ENCODE assay signal across 8 mouse cellular contexts in the genomic region with DNA sequence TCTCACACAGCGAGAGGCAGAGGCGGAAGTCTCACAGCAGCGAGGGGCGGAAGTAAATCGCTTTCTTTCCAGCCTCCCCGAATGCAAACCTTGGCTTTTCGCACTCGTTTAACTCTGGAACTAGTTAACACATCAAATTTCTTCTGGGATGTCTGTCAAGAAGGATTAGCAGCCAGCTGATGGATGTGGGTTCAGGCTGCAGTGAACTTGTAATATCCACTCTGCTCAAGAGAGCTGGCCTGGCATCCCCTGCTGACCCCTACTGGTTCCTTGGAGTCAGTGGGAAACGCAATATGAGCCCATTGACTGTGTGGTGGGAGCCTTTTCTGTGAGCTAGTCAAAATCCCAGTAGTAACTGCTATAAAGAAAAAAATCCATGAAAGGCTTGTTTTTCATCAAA.
DNase-seq lines count a peak whose midpoint lies in the region; ATAC-seq and TF ChIP-seq lines count a peak whose summit lies in the region.

No protein-coding gene starts in this region.

- H3K9me3 ChIP-seq in kidney, postnatal 0 days (replicated peaks; ENCODE audit: low read length) = no peaks in the 10 kb centered on the region
- no peaks in the 10 kb centered on the region for H3K9me3 ChIP-seq in forebrain, embryonic 11.5 days (ENCODE audit: control insufficient read depth, low read length)
- H3K9me3 ChIP-seq in limb, embryonic 12.5 days = no peaks in the 10 kb centered on the region
- H3K9me3 ChIP-seq in neural tube, embryonic 15.5 days (replicated peaks) = no peaks in the 10 kb centered on the region

- WGBS in kidney, postnatal 0 days = 30% methylated on average over 9 of the region's 9 CpGs
- 27% methylated on average over 9 of the region's 9 CpGs for WGBS in forebrain, embryonic 11.5 days
- WGBS in limb, embryonic 12.5 days = 6% methylated on average over 9 of the region's 9 CpGs
- 27% methylated on average over 9 of the region's 9 CpGs for WGBS in neural tube, embryonic 15.5 days

- ATAC-seq in kidney, postnatal 0 days (replicated peaks; ENCODE audit: low FRiP score, low read depth) = no peak
- ATAC-seq in forebrain, embryonic 11.5 days (replicated peaks; ENCODE audit: low FRiP score) = no peak; the same call in 1 of the 2 replicates
- ATAC-seq in limb, embryonic 12.5 days (ENCODE audit: insufficient number of reproducible peaks, insufficient read depth, low FRiP score, low TSS enrichment, low read depth) = no peak
- ATAC-seq in neural tube, embryonic 15.5 days (ENCODE audit: low FRiP score) = peak; percentile 65; the same call in 1 of the 2 replicates

- H3K27ac ChIP-seq in kidney, postnatal 0 days = no peak overlapping the region
- no peak overlapping the region for H3K27ac ChIP-seq in forebrain, embryonic 11.5 days (ENCODE audit: low read depth, low read length)
- H3K27ac ChIP-seq in limb, embryonic 12.5 days = no peak overlapping the region
- H3K27ac ChIP-seq in neural tube, embryonic 15.5 days (replicated peaks) = no peak overlapping the region

- no peaks in the 10 kb centered on the region for H3K36me3 ChIP-seq in kidney, postnatal 0 days (ENCODE audit: insufficient read depth, low read length)
- no peaks in the 10 kb centered on the region for H3K36me3 ChIP-seq in forebrain, embryonic 11.5 days (ENCODE audit: control insufficient read depth, insufficient read depth, low read length)
- H3K36me3 ChIP-seq in limb, embryonic 12.5 days = no peaks in the 10 kb centered on the region
- no peaks in the 10 kb centered on the region for H3K36me3 ChIP-seq in neural tube, embryonic 15.5 days

- H3K27me3 ChIP-seq in kidney, postnatal 0 days (ENCODE audit: insufficient read depth, low read length) = no peaks in the 10 kb centered on the region
- H3K27me3 ChIP-seq in forebrain, embryonic 11.5 days (ENCODE audit: control insufficient read depth, insufficient read depth, low read length) = no peaks in the 10 kb centered on the region
- H3K27me3 ChIP-seq in limb, embryonic 12.5 days = peaks cover 26% of the 10 kb centered on the region
- H3K27me3 ChIP-seq in neural tube, embryonic 15.5 days (replicated peaks) = peaks cover 4% of the 10 kb centered on the region; the same call in 1 of the 2 replicates

- H3K9ac ChIP-seq in kidney, postnatal 0 days (ENCODE audit: low read depth, low read length) = no peak overlapping the region
- 0 out of 2 replicates have a peak overlapping the region, but pooled peaks have one; percentile 35 for H3K9ac ChIP-seq in forebrain, embryonic 11.5 days (ENCODE audit: low read length)
- H3K9ac ChIP-seq in limb, embryonic 12.5 days (replicated peaks) = 0 out of 2 replicates have a peak overlapping the region, but pooled peaks have one; percentile 28
- H3K9ac ChIP-seq in neural tube, embryonic 15.5 days (replicated peaks) = no peak overlapping the region

- TF ChIP-seq CTCF in kidney, postnatal 0 days (IDR thresholded peaks at IDR 0.05; ENCODE audit: low read depth) = peak; percentile 64

- H3K4me2 ChIP-seq in kidney, postnatal 0 days (ENCODE audit: low read length) = peak overlapping the region; percentile 30
- H3K4me2 ChIP-seq in forebrain, embryonic 11.5 days (ENCODE audit: low read depth, low read length, severe bottlenecking) = peak overlapping the region; percentile 38
- peak overlapping the region; percentile 46 for H3K4me2 ChIP-seq in limb, embryonic 12.5 days
- H3K4me2 ChIP-seq in neural tube, embryonic 15.5 days = peak overlapping the region; percentile 36

- no peak overlapping the region for H3K4me3 ChIP-seq in kidney, postnatal 0 days (replicated peaks; ENCODE audit: low read depth, low read length)
- no peak overlapping the region for H3K4me3 ChIP-seq in forebrain, embryonic 11.5 days (ENCODE audit: low read depth, low read length)
- peak overlapping the region; percentile 29 for H3K4me3 ChIP-seq in limb, embryonic 12.5 days (replicated peaks)
- H3K4me3 ChIP-seq in neural tube, embryonic 15.5 days (replicated peaks) = no peak overlapping the region; the same call in 1 of the 2 replicates

- DNase-seq in kidney, postnatal 0 days (ENCODE audit: low spot score) = peak; percentile 53
- DNase-seq in kidney, adult 9 months = no peak
- DNase-seq in forebrain, embryonic 11.5 days (ENCODE audit: low spot score) = peak; percentile 62
- no peak for DNase-seq in urinary bladder, adult 18-20 months (ENCODE audit: low spot score in 2 of 2)
- DNase-seq in adrenal gland, postnatal 10 days = no peak
- no peak for DNase-seq in left cerebral cortex, adult 18-20 months (ENCODE audit: low spot score in 2 of 2)

- H3K4me1 ChIP-seq in kidney, postnatal 0 days (replicated peaks; ENCODE audit: insufficient read depth, low read length) = no peaks in the 10 kb centered on the region
- H3K4me1 ChIP-seq in forebrain, embryonic 11.5 days (replicated peaks; ENCODE audit: control insufficient read depth, insufficient read depth, low read length) = no peaks in the 10 kb centered on the region
- H3K4me1 ChIP-seq in limb, embryonic 12.5 days (replicated peaks) = 0 out of 2 replicates have a peak, but pooled peaks cover 6% of the 10 kb centered on the region
- H3K4me1 ChIP-seq in neural tube, embryonic 15.5 days = 0 out of 2 replicates have a peak, but pooled peaks cover 4% of the 10 kb centered on the region

Comparison
In these comparisons a context has a peak if more than half of its experiments do, and no peak if none do; other contexts are left out.
1. DNase-seq: peak in kidney, postnatal 0 days (single experiment) and forebrain, embryonic 11.5 days (single experiment); none in kidney, adult 9 months (single experiment), urinary bladder, adult 18-20 months (0 of 2), adrenal gland, postnatal 10 days (single experiment) and left cerebral cortex, adult 18-20 months (0 of 2).
2. H3K9ac ChIP-seq: peak in forebrain, embryonic 11.5 days (single experiment) and limb, embryonic 12.5 days (single experiment); none in kidney, postnatal 0 days (single experiment) and neural tube, embryonic 15.5 days (single experiment).
3. Peak in every context shown above with its lines, with median percentiles within 50 percentile points of each other: H3K4me2 ChIP-seq.